Mouse (Mus musculus) adrenal gland, adult 2 months (tissue): ENCODE measurements around the gene Fam196b. TPM values are rescaled to one million over a fixed set of nuclear protein-coding genes. Genes with fewer than 3 reads are reported as not detected.

Experiments used
- DNase-seq: peaks from one replicate; pipeline ENCODE4 v3.0.0; 2021
- polyA plus RNA-seq: library from polyadenylated mRNA; depleted of rRNA; stranded (reverse); fragments of >200 nt; gene quantifications from 2 replicates; pipeline ENCODE4 v1.2.3, GENCODE M21; 2012
- total RNA-seq, 2 experiments: library from RNA; stranded (reverse); gene quantifications; 2 replicates each; pipeline ENCODE4 v1.2.3; 2021

The Fam196b gene
- total and polyA plus RNA-seq, 3 experiments, result 0.02 to 0.17 TPM; not detected in 1

DNA sequence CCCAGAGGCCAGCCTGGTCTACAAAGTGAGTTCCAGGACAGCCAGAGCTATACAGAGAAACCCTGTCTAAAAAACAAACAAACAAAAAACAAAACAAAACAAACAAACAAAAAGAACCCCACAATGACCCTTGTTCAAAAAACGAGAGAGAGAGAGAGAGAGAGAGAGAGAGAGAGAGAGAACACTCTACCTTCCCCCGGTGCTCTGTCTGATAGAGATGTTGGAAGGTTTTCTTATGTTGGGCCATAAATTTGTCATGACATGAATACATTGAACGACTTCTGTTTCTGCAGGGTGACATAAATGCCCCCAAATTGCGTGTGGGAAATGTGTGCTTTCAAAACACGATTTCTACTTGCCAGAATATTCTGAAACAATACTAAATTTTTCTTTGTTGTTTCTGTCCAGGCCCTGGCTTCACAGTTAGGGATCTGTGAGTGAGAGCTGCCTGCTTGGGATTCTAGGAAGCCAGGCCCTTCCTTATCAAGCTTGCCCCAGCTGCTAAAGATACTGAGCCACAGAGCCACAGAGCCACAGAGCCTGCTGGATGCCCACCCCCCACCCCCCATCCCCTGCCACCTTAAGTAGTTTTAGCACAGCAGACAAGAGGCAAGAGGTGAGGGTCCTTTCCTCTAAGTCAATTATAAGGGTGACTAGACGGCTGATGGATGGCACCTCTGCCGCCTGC, 17.9 kb downstream of the Fam196b start:
- no peak for DNase-seq

DNA sequence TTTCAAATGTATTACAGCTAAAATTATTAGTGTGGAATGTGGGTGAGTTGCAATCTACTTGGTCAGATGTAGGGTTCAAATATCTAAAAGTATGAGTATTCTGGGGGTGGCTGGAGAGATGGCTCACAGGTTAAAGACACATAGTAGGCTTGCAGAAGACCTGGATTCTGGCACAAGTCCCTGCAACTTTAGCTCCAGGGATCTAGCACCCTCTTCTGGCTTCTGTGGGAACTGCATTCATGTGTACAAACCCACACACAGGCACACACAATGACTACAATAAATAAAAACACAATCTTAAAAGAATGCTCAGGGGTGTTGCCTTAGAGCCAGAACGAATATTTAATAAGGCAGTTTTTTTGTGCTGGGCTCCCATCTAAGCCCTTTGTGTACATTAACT, 23.3 kb downstream of the Fam196b start:
- no peak for DNase-seq

DNA sequence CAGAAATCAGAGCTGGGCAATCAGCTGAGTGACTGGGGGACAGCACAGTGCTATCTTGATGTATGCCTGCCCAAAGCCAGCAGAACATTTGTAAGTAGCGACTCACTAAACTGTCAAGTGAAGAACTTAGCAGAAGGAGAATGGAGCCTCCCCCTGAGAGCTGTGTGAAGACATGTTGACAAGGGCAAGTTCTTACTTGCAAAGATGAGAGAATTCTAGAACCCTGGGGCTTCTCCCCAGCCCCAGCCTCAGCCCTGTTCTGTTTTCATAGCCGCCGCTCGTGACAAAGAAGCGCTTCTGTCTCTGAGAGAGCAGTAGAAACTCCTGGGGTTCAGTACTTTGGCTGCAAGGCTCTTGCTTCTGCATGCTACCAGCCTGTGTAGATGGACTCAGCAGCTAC, 25.1 kb downstream of the Fam196b start:
- DNase-seq, result no peak

DNA sequence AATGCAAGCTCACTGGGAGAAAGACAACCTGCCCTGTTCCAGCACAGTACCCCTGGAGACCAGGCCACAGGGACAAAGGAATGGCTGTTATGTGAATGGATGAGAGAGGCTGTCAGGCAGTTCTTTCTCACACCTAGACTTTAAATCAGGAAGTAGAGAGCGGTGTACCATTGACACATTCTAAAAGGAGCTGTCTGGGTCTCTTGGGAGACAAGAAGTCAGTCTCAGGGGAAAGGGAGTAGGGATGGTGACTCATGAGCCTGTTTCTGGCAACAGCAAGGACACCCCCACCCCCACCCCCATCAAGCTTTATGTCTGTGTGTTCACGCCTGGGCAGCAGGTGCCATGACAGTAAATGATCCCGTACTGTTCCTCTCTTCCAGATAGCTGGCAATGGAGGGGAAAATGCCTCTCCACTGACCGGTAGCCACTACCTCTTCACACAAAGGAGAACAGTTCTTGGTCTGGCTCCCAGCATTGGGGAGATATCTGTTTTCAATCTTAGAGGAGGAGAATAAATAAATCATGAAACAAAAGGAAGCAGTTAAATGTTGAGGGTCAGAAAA, 29.2 kb downstream of the Fam196b start:
- no peak for DNase-seq

DNA sequence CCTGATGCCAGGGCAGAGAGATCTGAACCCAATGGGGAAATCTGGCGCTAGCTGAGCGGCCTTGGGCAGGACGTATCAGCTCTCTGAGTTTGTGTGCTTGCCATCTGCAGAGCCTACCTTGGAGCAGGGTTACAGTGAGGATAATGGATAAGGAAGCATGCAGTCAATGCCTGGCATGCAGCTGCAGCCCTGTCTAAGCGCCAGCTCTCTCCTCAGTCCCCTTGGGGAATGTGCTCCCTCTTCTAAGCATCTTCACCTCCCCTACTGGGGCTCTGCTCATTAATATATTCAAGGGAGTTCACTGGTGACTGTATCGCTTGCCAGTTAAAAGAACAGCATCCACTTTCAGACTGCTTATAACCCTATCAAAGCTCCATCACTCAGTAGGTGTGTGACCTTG, 29.7 kb downstream of the Fam196b start:
- peak; percentile 26 for DNase-seq

DNA sequence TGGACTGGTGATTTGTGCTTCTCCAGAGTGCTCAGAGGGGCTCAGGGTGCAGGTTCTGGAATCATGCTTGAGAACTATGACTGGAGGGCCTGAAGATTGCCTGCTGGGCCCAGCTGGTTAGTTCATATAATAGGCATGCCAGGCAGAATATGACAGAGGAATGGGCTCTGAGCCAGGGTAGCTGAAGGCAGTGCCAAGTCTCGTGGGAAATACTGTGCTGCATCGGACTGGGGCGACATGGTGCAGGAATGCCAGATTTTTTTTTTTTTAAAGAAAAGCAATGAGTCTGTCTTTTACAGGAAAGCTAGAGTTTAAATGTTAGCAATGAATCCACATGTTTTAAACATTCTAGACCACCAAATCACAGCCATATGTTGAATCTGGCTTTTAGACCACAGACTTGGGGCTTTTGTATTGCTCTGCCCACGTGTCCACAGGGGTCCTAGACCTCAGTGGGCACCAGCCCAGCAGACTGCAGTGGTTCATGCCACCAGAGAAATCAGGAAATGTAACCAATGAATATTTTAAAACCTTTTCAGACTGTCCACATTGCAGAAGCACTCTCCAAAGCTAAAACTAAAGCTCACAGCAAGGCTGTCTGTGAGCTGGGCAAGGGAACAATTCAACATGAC, 33.8 kb downstream of the Fam196b start:
- DNase-seq, result peak; percentile 77

DNA sequence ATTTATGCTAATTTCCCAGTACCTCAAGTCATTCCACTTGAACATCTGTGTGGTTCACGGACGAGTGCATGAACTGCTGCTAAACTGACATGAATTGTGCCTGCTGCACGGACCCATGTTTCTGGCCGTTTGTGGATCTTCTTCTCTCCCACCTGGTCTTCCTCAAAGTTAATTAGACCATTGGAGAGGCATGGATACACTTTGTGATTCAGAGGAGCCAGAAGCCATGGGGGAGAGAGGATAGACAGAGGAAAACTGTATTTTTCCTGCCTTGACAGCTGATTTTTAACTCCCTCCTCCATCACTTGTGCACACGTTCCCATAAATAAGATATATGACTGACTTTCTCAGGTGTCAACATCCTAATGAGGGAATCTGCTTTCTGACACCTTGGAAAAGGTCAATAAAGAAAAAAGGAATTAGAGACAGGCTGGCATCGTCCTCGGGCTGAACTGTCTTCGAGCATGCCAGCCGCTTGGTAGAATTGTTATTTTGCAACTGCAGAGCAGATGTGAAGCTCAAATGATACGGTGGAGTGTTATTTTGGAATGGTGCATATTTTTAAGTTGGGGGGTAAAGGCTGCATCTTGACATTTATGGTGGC, 34.9 kb downstream of the Fam196b start:
- no peak for DNase-seq

DNA sequence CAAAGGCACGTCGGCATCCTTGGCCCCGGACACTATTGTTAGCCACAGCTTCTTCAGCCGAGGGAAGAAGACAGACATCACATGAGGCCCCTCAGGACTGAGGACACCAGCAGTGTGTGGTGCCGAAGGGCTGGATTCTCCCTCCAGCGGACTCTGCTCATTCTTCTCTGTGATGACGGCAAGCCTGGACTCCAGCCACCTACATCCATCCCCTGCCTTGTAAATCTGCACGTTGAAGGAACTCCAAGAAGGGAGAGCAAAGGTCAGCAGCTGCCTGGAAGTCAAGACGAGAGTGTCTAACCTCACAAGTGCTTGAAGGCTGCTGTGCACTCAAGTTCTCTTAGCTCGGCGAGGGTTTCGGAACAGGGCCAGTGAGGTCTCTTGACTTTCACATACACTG, 40.8 kb downstream of the Fam196b start:
- DNase-seq, result no peak

DNA sequence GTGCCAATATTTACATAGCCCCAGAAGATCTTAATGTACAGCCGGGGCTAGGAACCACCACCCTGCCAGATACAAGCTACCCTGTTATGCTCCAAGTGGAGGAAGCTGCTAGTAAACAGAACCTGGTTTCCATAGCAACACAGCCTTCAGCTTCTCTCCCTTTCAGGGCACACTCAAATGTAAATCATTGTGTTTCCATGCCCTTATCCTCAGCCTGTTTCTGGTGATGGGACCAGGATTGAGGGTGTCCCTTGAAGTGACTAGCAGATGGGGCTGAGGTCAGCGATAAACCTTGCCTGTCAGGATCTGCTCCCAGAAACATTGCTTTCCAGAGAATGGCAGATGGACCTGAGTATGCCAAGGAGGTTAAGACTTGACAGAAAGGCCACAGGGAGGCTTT, 41.5 kb downstream of the Fam196b start:
- no peak for DNase-seq

DNA sequence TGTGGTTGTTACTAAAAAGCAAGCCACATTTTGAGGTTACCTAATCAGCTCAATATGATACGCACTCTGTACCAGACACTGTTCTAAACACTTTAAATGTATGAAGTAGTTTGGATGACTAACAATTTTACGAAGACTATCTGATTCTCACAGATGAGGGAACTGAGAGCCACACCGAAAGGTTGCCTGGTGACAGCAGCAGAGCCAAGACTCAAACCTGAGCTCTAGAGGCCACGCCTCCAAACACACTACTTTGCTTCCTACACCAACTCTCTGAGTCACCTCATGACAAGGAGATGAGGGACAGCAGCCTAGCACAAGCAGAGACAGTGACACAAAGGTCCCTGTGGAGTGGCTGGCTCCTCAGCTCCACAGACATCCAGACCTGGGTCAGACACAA, 57.6 kb downstream of the Fam196b start:
- DNase-seq, result no peak

DNA sequence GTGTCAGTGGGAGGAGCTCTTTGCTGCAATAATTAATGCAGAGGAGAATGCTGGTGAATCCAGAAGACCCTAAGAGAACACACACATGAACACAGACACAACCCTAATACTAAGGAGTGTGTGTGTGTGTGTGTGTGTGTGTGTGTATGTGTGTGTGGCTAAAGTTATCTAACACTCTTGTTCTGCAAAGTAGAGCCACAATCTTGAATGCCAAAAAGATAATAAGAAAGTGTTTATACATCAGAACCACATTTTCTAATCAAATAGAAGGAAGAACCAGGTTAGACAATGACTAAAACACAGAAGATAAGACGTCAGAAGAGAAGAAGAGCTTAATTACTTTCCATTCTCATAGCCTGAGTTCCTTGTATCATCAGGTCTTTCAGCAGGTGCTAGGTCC, 60.9 kb downstream of the Fam196b start:
- no peak for DNase-seq

DNA sequence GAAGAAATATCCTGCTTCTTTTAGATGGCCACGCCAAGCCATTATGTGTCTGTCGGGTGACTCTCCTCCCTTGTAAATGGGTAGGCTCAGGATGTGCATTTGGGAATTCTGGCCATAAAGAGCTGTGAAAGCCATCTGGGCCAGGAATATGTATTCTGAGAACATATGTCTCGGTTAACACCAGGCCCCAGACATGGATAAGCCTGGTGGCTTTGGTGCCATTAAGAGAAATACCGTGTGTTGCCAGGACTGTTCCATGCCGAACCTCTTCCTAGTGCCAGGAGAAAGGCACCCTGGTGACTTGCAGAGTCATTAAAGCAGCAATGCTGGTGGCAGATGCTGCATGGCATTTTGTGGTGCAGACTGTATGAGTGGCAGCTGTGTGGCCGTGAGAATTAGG, 63.0 kb downstream of the Fam196b start:
- DNase-seq, result no peak

DNA sequence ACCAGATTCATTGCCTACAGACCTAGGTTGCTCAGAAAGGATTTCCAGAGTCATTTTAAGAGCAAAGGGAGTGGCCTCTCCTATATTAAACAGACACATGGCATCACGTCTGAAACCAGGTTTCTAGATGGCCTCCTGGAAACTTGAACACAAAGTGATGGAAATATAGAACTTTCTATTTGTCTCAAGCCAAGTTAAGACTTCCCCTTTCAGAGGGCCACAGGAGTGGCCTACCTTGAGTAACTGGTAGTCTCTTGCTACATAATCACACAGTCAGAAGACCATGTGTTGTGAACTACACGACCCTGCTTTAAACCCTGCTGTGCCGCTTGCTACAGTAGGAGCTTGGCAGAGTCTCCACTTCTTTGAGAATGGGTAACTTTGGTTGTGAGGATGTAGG, 68.9 kb downstream of the Fam196b start:
- DNase-seq, result no peak

DNA sequence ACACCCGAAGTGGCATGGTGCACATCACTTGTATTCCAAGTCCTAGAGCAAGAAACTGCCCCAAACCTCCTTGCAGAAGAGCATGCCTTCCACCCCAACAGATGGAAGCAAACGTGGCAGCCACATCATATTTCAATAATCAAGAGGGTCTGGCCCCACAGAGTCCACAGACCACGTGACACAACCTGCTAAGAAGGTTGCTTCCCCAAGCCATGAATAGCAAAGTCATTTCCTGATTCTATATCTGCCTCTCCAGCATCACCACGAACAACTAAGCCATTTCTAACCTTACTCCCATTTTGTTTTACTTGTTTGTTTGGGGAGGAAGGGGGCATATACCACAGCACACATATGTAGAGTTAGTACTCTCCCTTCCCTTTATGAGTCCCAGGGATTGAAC, 69.6 kb downstream of the Fam196b start:
- no peak for DNase-seq

DNA sequence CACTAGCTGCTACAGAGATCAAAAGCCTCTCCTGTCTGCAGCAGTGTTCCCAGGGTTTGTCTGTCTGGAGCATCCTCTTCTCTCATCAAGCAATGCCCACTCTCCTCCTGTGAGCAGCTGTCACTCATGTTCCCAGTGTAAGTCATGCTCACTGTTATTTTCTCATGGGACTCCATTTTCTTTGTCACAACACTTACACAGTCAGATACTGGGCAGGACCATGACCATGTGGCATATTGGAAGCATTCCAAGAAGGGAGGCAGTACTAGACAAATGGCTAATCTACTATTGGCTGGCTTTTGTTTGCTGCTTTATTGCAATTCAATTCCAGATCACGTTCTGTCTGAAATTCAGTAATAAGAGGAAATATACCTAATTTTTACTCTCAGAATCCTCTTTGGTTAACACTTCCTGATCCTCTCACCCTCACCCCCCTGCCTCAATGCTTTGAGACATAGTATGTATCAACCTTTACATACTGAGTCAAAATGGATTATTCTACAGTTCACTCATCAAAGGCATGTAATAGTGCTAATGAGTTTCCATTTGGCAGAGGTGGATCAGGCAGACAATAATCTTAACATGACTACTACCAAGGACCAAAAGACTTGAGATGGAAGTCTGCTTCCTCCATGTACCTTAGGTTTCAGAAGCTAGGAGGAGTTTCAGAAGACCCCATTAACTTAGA, 70.5 kb downstream of the Fam196b start:
- DNase-seq, result no peak

DNA sequence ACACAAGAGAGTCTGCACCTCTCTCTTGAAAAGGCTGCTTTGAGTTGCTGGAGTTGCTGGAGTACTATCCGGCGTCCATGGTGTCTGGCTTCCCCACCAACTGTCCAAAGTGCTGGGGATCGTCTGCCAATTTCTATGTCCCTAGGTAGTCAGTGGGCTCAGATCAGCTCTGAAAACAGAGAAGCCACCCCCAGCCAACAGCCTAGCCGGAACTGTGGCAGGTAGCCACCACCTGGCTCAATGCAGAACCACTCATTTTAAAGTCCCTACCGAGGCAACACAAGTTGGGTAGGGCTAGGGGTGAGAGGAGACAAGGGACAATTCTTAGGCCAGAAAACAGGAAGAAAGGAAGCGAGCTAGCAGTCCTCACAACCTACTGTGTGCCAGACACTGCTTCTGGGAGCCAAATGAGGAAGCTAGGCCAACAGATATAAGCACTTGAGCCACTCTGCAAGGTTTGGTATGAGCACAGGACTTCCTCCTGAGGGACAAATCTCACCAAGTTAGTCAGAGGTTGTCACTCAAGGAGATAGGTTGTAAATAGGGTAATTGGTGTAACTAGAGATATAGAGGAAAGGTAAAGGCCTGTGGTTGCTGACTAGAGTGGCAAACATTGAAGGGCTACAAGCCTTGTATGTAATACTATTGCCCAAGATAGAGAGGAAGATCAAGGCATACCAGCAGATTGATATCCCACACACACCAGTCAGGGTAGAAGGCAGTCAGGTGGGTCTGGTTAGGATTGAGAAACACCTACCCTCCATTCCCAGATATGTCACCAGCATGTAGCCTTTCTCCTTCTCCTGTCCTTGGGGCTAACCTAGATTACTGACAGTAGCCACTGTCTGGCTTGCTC, 74.9 kb downstream of the Fam196b start:
- DNase-seq, result no peak

DNA sequence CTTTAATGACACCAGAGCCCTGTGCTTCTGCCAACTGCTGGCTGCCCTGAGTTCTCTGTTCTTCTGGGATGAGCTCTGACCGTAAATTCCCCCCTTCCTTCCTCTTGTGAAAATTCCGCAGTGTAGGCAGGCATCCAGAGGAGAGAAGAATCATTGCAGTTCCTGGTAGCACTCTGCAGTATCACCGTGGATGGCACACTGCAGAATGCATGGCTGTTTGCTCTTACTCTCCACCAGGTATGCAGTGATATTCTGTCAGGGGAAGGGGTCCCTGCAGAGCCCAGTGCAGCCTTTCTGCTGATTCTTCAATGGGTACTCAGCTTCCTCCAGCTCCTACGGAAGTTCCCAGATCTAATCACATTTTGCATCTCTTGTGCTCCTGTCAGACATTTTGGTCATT, 77.5 kb downstream of the Fam196b start:
- no peak for DNase-seq

DNA sequence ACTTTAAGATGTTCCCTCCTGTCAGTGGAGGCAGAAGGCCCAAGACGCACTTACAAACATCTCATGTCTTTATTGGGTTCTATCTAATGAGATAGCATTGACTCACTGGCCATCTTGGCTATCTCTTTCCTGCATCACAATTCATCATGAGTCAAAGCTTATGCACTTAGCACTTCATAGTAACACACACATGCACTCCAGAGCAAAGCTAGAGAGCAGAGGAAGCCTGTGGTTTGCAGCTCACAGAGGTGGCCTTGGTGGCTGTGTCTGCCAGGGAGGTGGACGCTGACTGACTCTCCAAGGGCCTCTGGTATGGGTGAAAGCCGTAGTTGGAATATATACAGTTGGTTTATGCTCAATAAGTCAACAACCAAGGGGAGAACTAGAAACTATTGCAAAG, 81.2 kb downstream of the Fam196b start:
- DNase-seq, result no peak

DNA sequence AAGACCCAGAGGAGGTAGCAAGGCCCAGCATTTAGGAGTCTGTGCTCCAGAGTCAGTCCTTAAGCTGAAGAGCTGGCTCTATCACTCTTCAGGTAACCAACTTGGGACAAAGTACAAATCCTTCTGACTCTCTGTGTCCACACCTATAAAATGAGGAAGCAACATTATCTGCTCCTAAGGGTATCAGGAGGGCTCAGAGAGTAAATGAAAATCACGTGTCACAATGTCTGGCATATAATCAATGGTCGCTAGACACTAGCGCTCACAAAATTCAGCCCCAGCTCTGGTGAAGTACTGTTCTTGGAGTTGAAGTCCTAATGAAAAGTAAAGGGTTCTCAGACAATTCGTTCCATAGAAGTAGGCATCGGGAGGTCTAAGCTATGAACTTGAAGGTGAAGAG, 83.0 kb downstream of the Fam196b start:
- no peak for DNase-seq

DNA sequence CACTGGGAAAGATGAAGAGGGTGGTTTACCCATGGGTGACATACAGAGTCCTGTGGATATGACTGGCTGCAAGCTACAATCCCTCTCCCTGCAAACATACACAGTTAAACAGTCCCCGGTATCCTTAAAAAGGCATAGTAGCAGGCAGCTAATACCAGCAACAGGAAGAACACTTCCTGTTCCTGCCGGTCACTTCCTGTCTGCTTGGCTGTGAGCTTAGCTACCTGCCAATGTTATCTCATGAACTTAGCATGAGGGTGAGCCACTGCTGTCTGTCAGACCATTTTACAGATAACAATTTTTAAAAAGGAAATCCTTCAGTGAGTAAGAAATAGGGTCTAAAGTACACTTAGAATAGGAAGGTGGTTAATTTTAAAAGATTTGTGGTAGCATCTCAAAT, 83.9 kb downstream of the Fam196b start:
- no peak for DNase-seq

DNA sequence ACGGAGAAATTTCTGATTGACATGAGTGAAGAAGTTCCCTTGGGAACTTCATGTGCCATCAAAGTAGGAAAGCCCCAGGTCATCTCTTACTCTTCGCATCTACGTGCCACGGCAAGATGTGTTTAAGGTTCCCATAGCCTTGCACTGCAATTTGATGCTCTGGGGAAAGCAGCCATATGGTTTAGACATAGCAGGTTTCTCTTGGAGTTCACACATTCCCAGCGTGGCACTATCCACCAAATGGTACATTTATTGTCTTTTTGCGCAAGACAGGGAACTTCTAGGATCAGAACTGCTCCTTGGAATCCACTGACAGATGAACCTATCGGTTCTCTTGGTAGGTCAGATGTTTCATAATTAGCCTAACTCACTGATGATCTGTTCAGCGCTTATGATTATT, 86.7 kb downstream of the Fam196b start:
- DNase-seq, result no peak

DNA sequence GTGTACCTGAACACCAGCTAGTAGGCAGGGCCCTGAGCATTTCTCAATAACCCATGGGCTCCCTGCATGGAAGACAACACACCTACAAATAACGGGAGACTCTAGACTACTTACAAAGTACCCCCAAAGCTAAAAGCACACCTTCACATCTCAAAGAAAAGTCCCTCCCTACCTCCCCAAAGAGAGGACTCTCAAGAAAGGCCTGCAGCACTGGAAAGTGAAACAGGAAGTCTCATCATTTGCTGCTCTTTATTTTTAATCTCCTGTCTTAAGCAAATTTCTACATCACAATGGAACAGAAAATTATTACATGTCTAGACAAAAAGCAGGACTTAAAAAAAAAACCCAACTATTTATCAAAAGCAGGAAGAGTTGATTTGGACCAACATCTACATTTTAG, 90.7 kb downstream of the Fam196b start:
- no peak for DNase-seq
